Mouse (Mus musculus) MEL (cell line): Measurements from ENCODE around the gene Tmem131. TPM values are rescaled to one million over a fixed set of nuclear protein-coding genes. Genes with fewer than 3 reads are reported as not detected.

Experiments
- DNase-seq: peaks from one replicate; pipeline ENCODE4 v3.0.0; 2011; ENCODE audit warnings: low read depth, low spot score
- H3K27ac ChIP-seq: 2 replicates; pipeline ENCODE4 v1.5.1; 2012; ENCODE audit warnings: low read depth, mild to moderate bottlenecking, control low read depth, low read length, moderate library complexity; ENCODE audit not compliant: control insufficient read depth
- H3K27me3 ChIP-seq, 2 experiments: fragments of 150-350 bp in 1 of 2; sonication (generic) in 1 of 2; 2 replicates each; pipeline ENCODE4 v1.6.1; 2012; ENCODE audit warnings: low read length in 2 of 2, mild to moderate bottlenecking in 2 of 2, improper control_type of control experiment in 1 of 2, moderate library complexity in 1 of 2; ENCODE audit not compliant: insufficient read depth in 2 of 2, control insufficient read depth in 1 of 2
- H3K36me3 ChIP-seq, 2 experiments: 2 replicates each; pipeline ENCODE4 v1.6.1; 2012 to 2014; ENCODE audit warnings: low read length in 2 of 2, improper control_type of control experiment in 1 of 2, inconsistent platforms in 1 of 2, mild to moderate bottlenecking in 1 of 2; ENCODE audit not compliant: insufficient read depth in 2 of 2, control insufficient read depth in 1 of 2
- H3K4me1 ChIP-seq, 2 experiments: fragments of 150-350 bp in 1 of 2; sonication (generic) in 1 of 2; 2 replicates each; pipeline ENCODE4 v1.6.1; 2012; ENCODE audit warnings: low read length in 2 of 2, improper control_type of control experiment in 1 of 2, mild to moderate bottlenecking in 1 of 2; ENCODE audit not compliant: insufficient read depth in 2 of 2, control insufficient read depth in 1 of 2
- H3K4me3 ChIP-seq, 2 experiments: fragments of 150-350 bp in 1 of 2; sonication (generic) in 1 of 2; 2 replicates each; pipeline ENCODE4 v1.5.1; 2012; ENCODE audit warnings: low read depth in 2 of 2, low read length in 2 of 2, mild to moderate bottlenecking in 2 of 2, moderate library complexity in 2 of 2, control low read depth in 1 of 2, improper control_type of control experiment in 1 of 2; ENCODE audit not compliant: control insufficient read depth in 1 of 2, insufficient read depth in 1 of 2
- H3K79me2 ChIP-seq: 2 replicates; pipeline ENCODE4 v1.6.1; 2012; ENCODE audit warnings: mild to moderate bottlenecking, low read length, moderate library complexity; ENCODE audit not compliant: control insufficient read depth, poor library complexity, insufficient read depth
- H3K9ac ChIP-seq: 2 replicates; pipeline ENCODE4 v1.6.1; 2012; ENCODE audit warnings: low read depth, mild to moderate bottlenecking, control low read depth, low read length, moderate library complexity; ENCODE audit not compliant: control insufficient read depth, poor library complexity, severe bottlenecking
- H3K9me3 ChIP-seq: fragments of 150-350 bp; sonication (generic); replicated peaks from 2 replicates; pipeline ENCODE4 v1.6.1; 2012; ENCODE audit warnings: mild to moderate bottlenecking, low read length, improper control_type of control experiment, moderate library complexity; ENCODE audit not compliant: insufficient read depth
- BHLHE40 ChIP-seq: IDR thresholded peaks from 2 replicates; pipeline ENCODE4 v1.6.1; 2012; ENCODE audit warnings: low read depth, mild to moderate bottlenecking, inconsistent platforms, low read length, improper control_type of control experiment, borderline replicate concordance
- CHD1 ChIP-seq: IDR thresholded peaks from 2 replicates; pipeline ENCODE4 v1.6.1; 2012; ENCODE audit warnings: low read depth, mild to moderate bottlenecking, inconsistent platforms, low read length, improper control_type of control experiment
- CHD2 ChIP-seq: IDR thresholded peaks from 2 replicates; pipeline ENCODE4 v1.6.1; 2011; ENCODE audit warnings: low read length, improper control_type of control experiment
- CTCF ChIP-seq, 3 experiments: IDR thresholded peaks in 2 of 3; conservative IDR thresholded peaks in 1 of 3; 2 replicates each; pipeline ENCODE4 v1.5.1; 2011 to 2012; ENCODE audit warnings: low read length in 3 of 3, low read depth in 2 of 3, mild to moderate bottlenecking in 2 of 3, improper control_type of control experiment in 1 of 3, inconsistent platforms in 1 of 3, mixed read lengths in 1 of 3, moderate library complexity in 1 of 3; ENCODE audit not compliant: control insufficient read depth in 1 of 3, insufficient read depth in 1 of 3, poor library complexity in 1 of 3, severe bottlenecking in 1 of 3
- E2F4 ChIP-seq: IDR thresholded peaks from 2 replicates; pipeline ENCODE4 v1.6.1; 2011; ENCODE audit warnings: low read depth, low read length, improper control_type of control experiment, borderline replicate concordance
- ELF1 ChIP-seq: IDR thresholded peaks from 2 replicates; pipeline ENCODE4 v1.6.1; 2014; ENCODE audit warnings: low read depth, mild to moderate bottlenecking, inconsistent platforms, low read length, improper control_type of control experiment, moderate library complexity
- EP300 ChIP-seq, 2 experiments: IDR thresholded peaks; 2 replicates each; pipeline ENCODE4 v1.6.1; 2011; ENCODE audit warnings: improper control_type of control experiment in 2 of 2, low read length in 2 of 2, low read depth in 1 of 2, mild to moderate bottlenecking in 1 of 2
- ETS1 ChIP-seq: IDR thresholded peaks from 2 replicates; pipeline ENCODE4 v1.6.1; 2012; ENCODE audit warnings: low read depth, mild to moderate bottlenecking, inconsistent platforms, low read length, improper control_type of control experiment, moderate library complexity
- GABPA ChIP-seq: IDR thresholded peaks from 2 replicates; pipeline ENCODE4 v1.6.1; 2012; ENCODE audit warnings: low read depth, mild to moderate bottlenecking, inconsistent platforms, low read length, improper control_type of control experiment, moderate library complexity
- GATA1 ChIP-seq: IDR thresholded peaks from 2 replicates; pipeline ENCODE4 v1.6.1; 2011; ENCODE audit warnings: low read depth, low read length, improper control_type of control experiment
- JUND ChIP-seq: IDR thresholded peaks from 2 replicates; pipeline ENCODE4 v1.6.1; 2011; ENCODE audit warnings: low read depth, mild to moderate bottlenecking, improper control_type of control experiment, low read length
- KAT2A ChIP-seq: conservative IDR thresholded peaks from 2 replicates; pipeline ENCODE4 v1.6.1; 2012; ENCODE audit warnings: low read depth, low read length, improper control_type of control experiment, inconsistent platforms
- MAFK ChIP-seq: IDR thresholded peaks from 2 replicates; pipeline ENCODE4 v1.6.1; 2011; ENCODE audit warnings: low read depth, mild to moderate bottlenecking, low read length, improper control_type of control experiment, borderline replicate concordance
- MAX ChIP-seq: IDR thresholded peaks from 2 replicates; pipeline ENCODE4 v1.6.1; 2011; ENCODE audit warnings: low read length, improper control_type of control experiment
- MXI1 ChIP-seq: IDR thresholded peaks from 2 replicates; pipeline ENCODE4 v1.6.1; 2011; ENCODE audit warnings: mild to moderate bottlenecking, low read depth, low read length, improper control_type of control experiment
- MYB ChIP-seq: IDR thresholded peaks from 2 replicates; pipeline ENCODE4 v1.6.1; 2011; ENCODE audit warnings: mild to moderate bottlenecking, low read depth, low read length, improper control_type of control experiment
- MYC ChIP-seq: IDR thresholded peaks from 2 replicates; pipeline ENCODE4 v1.6.1; 2011; ENCODE audit warnings: low read depth, mild to moderate bottlenecking, low read length, improper control_type of control experiment, moderate library complexity
- NRF1 ChIP-seq: IDR thresholded peaks from 2 replicates; pipeline ENCODE4 v1.6.1; 2014; ENCODE audit warnings: low read depth, mild to moderate bottlenecking, inconsistent platforms, low read length, improper control_type of control experiment, moderate library complexity; ENCODE audit not compliant: poor library complexity, insufficient read depth, severe bottlenecking
- POLR2AphosphoS2 ChIP-seq: IDR thresholded peaks from 2 replicates; pipeline ENCODE4 v1.6.1; 2011; ENCODE audit warnings: low read length, improper control_type of control experiment
- RAD21 ChIP-seq: IDR thresholded peaks from 2 replicates; pipeline ENCODE4 v1.6.1; 2011; ENCODE audit warnings: mild to moderate bottlenecking, low read depth, low read length, improper control_type of control experiment
- RCOR1 ChIP-seq: IDR thresholded peaks from 2 replicates; pipeline ENCODE4 v1.6.1; 2012; ENCODE audit warnings: low read depth, mild to moderate bottlenecking, inconsistent platforms, low read length, improper control_type of control experiment
- SIN3A ChIP-seq: IDR thresholded peaks from 2 replicates; pipeline ENCODE4 v1.6.1; 2012; ENCODE audit warnings: low read length, improper control_type of control experiment, inconsistent platforms
- TAL1 ChIP-seq: IDR thresholded peaks from 2 replicates; pipeline ENCODE4 v1.6.1; 2012; ENCODE audit warnings: mild to moderate bottlenecking, inconsistent platforms, low read length, moderate library complexity, mixed read lengths
- TBP ChIP-seq: IDR thresholded peaks from 2 replicates; pipeline ENCODE4 v1.8.0; 2011; ENCODE audit warnings: low read depth, low read length, improper control_type of control experiment
- TCF12 ChIP-seq: IDR thresholded peaks from 2 replicates; pipeline ENCODE4 v1.6.1; 2014; ENCODE audit warnings: low read depth, mild to moderate bottlenecking, inconsistent platforms, low read length, improper control_type of control experiment, moderate library complexity
- USF1 ChIP-seq: IDR thresholded peaks from 2 replicates; pipeline ENCODE4 v1.6.1; 2014; ENCODE audit warnings: low read depth, mild to moderate bottlenecking, inconsistent platforms, low read length, improper control_type of control experiment, moderate library complexity
- ZKSCAN1 ChIP-seq: IDR thresholded peaks from 2 replicates; pipeline ENCODE4 v1.6.1; 2012; ENCODE audit warnings: low read depth, mild to moderate bottlenecking, inconsistent platforms, low read length, improper control_type of control experiment, moderate library complexity
- ZMIZ1 ChIP-seq: IDR thresholded peaks from 2 replicates; pipeline ENCODE4 v1.6.1; 2012; ENCODE audit warnings: low read depth, mild to moderate bottlenecking, inconsistent platforms, low read length, improper control_type of control experiment, moderate library complexity
- ZNF384 ChIP-seq: IDR thresholded peaks from 2 replicates; pipeline ENCODE4 v1.6.1; 2012; ENCODE audit warnings: low read depth, mild to moderate bottlenecking, inconsistent platforms, low read length, improper control_type of control experiment
- polyA plus RNA-seq, 2 experiments: library from polyadenylated mRNA; stranded (reverse) in 1 of 2; unstranded in 1 of 2; fragments of >175 nt in 1 of 2; fragments of >200 nt in 1 of 2; gene quantifications; 2 replicates each; pipeline versions ENCODE4 v1.2.1 to v1.2.4; 2012; ENCODE audit warnings: low replicate concordance in 2 of 2, low read depth in 1 of 2; ENCODE audit not compliant: insufficient read length in 2 of 2, insufficient read depth in 1 of 2, missing spikeins in 1 of 2
- total RNA-seq: library from RNA; depleted of rRNA; stranded (reverse); fragments of 300-350 nt; gene quantifications from 2 replicates; pipeline ENCODE4 v1.2.3, GENCODE M21; 2012

The Tmem131 gene
- total and polyA plus RNA-seq, 3 experiments: 11.4 to 196 (median 48.8) TPM

DNA sequence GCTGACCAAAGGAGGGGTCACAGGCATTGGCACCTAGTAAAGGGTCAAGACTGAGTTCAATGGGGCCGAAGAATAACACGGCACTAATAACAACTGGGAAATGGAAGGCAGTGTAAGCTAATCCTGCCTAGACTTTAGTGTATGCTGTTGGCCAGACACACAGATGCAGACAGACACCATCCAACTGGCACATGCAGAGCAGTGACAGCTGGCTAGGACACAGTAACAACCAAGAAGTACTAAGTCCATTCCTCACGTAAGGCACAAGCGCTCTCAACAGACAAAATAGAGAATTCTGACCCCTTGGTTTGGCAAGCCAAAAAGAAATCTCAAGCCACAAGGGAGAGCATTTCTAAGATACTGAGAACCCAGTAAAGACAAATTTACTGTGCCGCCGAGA lies 8.7 kb downstream of the Tmem131 start:
- Histone ChIP-seq H3K27me3 (no peaks in the 10 kb centered on the region), H3K36me3 (peaks cover 5 to 39% of the 10 kb centered on the region in 2 experiments), H3K9ac (peak overlapping the region; percentile 35), H3K4me3 (peak overlapping the region; percentile 8 to 19; a peak in 3 of 4 replicates), H3K79me2 (peaks cover 57% of the 10 kb centered on the region), H3K27ac (peak overlapping the region; percentile 43), H3K9me3 (no peaks in the 10 kb centered on the region), H3K4me1 (peaks cover 27 to 32% of the 10 kb centered on the region in 2 experiments)
- no peak for TF ChIP-seq USF1
- TF ChIP-seq ELF1: no peak
- TF ChIP-seq TBP: 0 out of 2 replicates have a peak, but pooled peaks have one; percentile 19
- TF ChIP-seq KAT2A: no peak
- TF ChIP-seq RAD21: no peak
- DNase-seq: peak; percentile 51

DNA sequence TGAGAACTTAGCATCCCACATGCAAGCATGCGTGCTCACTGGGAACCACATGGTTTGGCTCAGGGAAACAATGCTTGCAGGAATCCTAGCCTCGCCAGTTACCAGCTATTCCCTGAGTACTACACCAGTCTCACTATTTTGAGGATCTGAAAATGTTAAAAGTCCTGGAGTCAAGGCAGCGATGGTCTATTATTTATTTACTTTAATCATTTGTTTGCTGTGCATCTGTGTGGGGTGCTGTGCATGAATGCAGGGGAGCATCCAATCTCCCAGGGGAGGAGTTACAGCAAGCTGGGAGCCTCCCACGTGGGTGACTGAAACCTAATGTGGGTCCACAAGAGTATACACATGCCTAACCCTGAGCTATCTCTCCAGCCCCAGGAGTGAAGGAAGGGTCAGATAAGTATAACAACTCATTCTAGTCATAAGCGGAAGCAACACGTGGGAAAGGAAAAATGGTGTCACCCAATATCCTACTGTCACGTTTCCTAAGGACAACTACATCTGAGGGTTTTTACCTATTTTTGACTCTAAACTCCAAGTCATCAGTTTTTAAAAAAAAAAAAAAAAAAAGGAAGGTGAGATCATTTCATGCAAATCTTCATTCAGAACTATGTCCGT lies 9.4 kb downstream of the Tmem131 start:
- peak; percentile 89 for DNase-seq

DNA sequence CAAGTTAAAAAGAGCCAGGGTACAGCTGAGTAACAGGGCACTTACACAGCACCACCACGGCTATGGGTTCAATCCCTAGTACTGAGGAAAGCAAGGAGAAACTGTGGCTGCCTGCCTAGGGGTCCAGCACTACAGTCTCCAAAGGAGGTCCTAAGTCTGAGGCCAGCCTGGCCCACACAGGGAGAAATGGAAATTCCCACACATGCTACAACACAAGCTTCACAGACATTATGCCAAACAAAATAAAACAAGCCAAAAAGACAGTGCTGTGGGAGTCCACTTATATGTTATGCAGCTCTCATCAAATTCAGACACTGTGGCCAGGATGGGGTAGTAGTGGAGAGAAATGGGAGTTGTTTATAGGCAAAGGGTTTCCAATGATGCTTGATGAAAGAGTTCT lies 11.2 kb downstream of the Tmem131 start:
- Histone ChIP-seq H3K36me3 (peaks cover 5 to 36% of the 10 kb centered on the region in 2 experiments), H3K9me3 (no peaks in the 10 kb centered on the region), H3K27me3 (no peaks in the 10 kb centered on the region), H3K79me2 (peaks cover 53% of the 10 kb centered on the region), H3K4me3 (no peak overlapping the region), H3K9ac (no peak overlapping the region), H3K27ac (no peak overlapping the region), H3K4me1 (peaks cover 24 to 26% of the 10 kb centered on the region in 2 experiments)
- DNase-seq: no peak
- TF ChIP-seq NRF1 (no peak), ZMIZ1 (no peak), ZKSCAN1 (no peak), CTCF (IDR thresholded peaks at IDR 0.05 in 2 of 3, conservative IDR thresholded peaks at IDR 0.05 in 1 of 3; ENCODE audit: control insufficient read depth in 1 of 3, insufficient read depth in 1 of 3, low read depth in 2 of 3, low read length in 3 of 3, poor library complexity in 1 of 3, severe bottlenecking in 1 of 3) (no peak), MYC (no peak), USF1 (no peak), MAFK (no peak), ZNF384 (no peak), MYB (no peak), GABPA (no peak), BHLHE40 (no peak), KAT2A (no peak), CHD1 (no peak), POLR2AphosphoS2 (no peak)

More for the DNA sequence above, 9.4 kb downstream of the Tmem131 start:
- peaks cover 27 to 32% of the 10 kb centered on the region in 2 experiments for H3K4me1 ChIP-seq
- peak overlapping the region; percentile 35; the same call in 1 of the 2 replicates for H3K9ac ChIP-seq
- peaks cover 5 to 39% of the 10 kb centered on the region in 2 experiments for H3K36me3 ChIP-seq
- H3K27me3 ChIP-seq: no peaks in the 10 kb centered on the region
- H3K79me2 ChIP-seq: peaks cover 58% of the 10 kb centered on the region
- no peaks in the 10 kb centered on the region for H3K9me3 ChIP-seq
- TF ChIP-seq MXI1 (peak; percentile 99), SIN3A (peak; percentile 97), JUND (0 out of 2 replicates have a peak, but pooled peaks have one; percentile 25), ETS1 (peak; percentile 95), E2F4 (no peak), TAL1 (peak; percentile 96), CHD2 (no peak), MYC (peak; percentile 98), USF1 (peak; percentile 76), ZNF384 (peak; percentile 76), TCF12 (peak; percentile 95), BHLHE40 (peak; percentile 95), MYB (peak; percentile 27; the same call in 1 of the 2 replicates), POLR2AphosphoS2 (no peak), RCOR1 (peak; percentile 65; the same call in 1 of the 2 replicates), MAX (peak; percentile 94), KAT2A (no peak), GATA1 (peak; percentile 96), EP300 (IDR thresholded peaks at IDR 0.05; ENCODE audit: low read depth in 1 of 2, low read length in 2 of 2) (peak; percentile 89 to 94), TBP (peak; percentile 55; the same call in 1 of the 2 replicates)
- peak overlapping the region; percentile 8 to 19; a peak in 3 of 4 replicates for H3K4me3 ChIP-seq
- H3K27ac ChIP-seq: peak overlapping the region; percentile 43
